Mouse (Mus musculus): ENCODE measurements around the gene Asxl1.
"Not testable (repeated sequence)": the region's sequence is repeated elsewhere in the genome, so short reads cannot be mapped to it uniquely, and the experiment has no call there.

Gene Asxl1

DNA sequence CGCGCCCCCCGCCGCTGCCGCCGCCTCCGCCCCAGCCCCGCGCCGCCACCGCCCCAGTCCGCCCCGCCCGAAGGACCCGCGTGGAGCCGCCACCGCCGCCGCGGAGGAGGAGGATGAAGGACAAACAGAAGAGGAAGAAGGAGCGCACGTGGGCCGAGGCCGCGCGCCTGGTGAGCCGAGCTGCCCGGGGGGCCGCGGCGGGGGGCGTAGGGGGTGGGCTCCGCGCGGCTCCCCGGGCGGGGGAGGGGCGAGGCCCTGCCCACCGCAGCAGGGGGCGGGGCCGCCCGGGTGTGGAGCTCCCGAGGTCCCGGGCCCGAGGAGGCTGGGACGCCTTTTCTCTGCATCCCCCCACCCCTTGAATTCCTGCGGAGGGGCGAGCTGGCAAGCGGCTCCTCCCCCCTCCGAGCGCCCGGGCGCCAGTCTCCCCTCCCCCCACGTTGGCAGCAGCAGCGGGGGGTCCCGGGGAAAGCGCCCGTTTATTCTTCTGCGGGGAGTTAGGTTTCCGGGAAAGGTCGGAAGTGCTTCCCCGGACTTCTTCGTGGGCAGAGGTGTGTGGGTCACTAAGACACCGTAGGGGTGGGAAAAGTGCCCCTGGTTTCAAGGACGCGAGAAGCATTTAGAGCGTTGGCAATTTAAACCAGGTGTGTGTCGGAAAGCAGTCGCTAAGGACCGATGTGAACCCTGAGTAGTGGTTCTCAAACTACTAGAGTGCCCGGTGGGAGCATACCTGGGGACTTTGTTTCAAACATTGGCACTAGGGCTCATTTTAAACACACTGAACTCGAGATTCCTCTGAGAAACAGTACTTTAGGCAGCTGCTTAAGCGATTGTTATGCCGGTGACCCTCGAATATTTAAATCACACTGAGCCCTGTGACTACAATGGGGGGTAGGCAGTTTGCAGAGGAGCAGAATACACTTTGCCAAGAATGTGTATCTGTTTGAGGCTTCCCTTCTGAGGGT lies 873 bp downstream of the Asxl1 start:
- DNase-seq: peak; percentile 45

DNA sequence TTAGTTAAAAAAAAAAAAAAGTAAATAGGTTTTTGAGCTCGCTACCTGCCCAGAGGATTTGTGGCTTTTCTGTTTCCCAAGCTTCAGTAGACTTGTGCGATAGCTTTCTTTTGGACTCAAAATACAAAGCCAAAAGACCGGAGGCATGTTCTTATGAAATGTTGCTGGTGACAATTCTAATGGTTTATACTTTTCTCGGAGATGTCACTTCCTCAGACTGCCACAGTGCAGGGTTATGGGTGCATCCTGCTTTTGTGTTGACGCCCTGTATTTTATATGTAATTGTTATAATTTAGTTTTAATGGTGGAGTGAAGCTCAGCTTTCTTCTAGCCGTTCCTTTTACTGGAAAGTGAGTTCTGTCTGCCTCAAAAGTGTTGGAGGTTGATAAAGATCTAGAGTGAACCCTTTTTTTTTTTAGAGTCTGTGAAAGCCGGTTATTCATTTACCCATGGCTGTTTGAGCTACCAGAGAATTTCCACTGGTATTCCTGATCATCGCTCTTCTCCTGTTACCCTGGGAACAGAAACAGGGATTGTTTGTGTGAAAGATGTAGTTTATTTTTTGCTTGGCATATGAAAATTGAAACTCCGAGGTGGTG lies 1.7 kb downstream of the Asxl1 start:
- DNase-seq: no peak

DNA sequence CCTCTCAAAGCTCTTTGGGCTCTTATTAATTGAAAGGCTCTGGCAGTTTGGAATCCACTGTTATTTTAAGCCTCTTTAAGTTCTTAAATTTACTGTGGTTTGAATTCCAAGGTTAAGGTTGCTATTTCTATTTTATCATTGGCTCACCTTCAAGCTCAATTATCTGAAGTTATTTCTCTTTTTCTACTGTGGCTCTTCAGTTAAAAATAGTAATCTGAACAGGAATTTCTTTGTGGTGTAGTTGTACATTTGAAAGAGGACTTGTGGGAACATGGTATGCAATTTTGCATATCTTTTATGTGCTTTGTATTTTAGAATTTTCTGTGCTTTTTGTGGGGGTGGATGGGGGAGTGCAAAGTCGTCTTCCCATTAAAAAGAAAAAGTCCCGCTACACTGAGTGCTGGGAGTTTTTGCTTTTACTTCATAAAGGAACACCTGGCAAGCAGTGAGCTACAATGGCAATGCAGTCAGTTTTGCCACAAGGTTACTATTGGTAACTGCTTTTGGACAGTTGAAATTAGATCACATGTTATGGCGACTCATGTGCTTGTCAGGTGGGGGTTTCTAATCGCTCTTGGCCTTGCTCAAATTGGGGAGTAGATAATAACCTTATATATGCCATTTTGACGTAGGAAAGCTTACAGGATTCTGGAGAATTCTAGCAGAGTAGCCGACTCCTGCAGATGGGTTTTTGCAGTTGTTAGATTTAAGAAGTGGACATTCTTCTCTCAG lies 2.6 kb downstream of the Asxl1 start:
- no peak for DNase-seq

DNA sequence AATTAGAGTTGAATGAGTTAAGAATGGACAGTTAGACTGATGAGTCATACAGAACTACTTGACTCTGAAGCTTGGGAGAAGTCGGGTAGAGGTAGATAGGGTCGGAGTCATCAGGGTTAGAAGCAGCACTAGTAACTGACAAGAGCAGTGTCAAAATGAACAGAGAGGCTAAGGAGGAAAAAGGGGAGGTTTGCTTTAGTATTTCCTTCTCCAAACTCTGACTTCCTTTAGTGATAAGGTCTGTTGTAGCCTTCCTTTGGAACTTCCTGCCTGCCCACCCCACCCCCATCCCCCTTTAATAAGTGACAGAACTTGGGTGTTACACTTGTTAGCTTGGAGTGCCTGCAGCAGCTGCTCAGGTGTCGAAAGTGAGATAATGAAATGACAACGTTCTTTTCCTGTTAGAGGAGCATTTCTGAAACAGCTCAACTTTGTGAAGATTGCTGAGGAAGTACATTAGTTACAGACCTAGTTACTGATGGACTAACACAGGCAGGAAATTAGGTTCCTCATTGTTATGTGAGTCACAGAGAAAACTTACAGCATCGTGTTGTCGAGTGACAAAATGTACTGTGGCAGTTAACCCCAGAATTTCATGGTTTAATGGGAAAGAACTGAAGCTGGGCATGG lies 5.0 kb downstream of the Asxl1 start:
- no peak for DNase-seq

DNA sequence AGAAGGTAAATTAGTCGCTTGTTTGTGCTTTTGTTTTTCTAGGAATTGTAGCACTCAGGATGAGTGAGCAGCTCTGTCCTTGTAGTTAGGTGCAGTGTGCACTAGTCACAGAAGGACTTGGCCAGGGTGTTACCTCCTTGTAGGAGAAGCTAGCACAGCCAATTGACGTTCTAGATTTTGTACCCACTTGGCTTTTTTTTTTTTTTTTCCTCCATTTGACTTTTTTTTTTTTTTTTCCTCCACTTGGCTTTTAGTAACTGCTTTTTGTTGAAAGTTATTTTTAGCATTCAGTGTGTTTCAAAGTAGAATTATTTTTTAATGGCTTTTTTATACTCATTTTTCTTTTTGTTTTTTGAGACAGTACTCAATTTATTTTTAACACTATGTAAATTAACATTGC lies 9.0 kb downstream of the Asxl1 start:
- no peak for DNase-seq

DNA sequence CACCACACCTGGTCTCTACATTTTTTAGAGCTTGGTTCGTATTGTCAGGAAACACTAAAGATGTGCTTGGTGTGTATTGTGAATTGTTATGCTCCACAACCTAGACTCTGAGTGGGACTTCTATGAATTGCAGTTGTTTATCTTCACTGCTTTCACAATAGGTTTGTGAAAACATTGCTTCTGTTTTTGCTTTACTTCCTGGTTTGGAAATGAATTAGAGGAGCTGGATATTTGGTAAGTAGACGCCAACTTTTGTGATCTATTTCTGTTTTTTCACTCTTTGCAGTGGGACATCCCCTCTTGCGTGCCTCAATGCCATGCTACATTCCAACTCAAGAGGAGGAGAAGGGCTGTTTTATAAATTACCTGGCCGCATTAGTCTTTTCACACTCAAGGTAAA lies 11.2 kb downstream of the Asxl1 start:
- DNase-seq: no peak

DNA sequence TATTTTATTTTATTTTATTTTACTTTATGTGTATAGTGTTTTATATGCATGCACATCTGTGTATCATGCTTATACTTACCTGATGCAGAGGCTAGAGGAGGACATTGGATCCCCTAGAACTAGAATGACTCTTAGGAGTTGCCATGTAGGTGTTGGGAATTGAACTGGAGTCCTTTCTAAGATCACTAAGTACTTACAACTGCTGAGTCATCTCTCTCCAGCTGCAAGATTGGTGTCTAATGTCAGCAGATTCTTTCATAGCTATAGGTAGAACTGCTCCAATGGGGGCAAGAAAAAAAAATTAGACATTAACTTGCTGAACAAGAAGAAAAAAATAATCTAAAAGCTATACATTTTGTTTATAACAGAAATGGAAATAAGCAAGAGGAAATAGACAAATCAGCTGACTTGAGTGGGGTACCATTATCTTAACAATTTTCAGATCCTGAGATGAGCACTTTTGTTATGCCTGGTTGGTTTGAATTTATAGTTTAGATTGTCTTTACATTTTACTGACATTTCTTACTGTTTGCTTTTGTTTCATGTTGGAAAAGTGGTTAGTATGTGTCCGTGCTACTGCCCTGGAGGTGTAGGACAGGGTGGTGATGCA lies 15.6 kb downstream of the Asxl1 start:
- DNase-seq: no peak

DNA sequence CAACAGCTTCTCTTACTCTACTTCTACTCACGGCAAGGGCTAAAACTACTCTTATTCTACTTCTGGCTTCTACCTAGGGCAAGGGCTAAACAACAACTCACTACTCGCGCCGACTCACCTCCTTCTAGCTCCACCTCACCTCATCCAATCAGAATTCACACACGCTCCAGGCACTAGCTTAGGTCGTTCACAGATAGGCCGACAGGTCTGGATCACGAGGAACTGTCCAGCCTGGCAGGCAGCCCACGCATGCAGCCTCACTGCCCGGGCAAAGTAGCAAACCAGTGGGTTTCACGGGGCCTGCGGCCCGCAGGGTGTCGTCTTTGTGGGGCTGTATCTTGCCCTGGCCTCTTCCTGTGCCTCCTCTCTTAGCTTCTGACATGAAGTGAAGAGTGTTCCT lies 18.9 kb downstream of the Asxl1 start:
- DNase-seq: not testable (repeated sequence)

DNA sequence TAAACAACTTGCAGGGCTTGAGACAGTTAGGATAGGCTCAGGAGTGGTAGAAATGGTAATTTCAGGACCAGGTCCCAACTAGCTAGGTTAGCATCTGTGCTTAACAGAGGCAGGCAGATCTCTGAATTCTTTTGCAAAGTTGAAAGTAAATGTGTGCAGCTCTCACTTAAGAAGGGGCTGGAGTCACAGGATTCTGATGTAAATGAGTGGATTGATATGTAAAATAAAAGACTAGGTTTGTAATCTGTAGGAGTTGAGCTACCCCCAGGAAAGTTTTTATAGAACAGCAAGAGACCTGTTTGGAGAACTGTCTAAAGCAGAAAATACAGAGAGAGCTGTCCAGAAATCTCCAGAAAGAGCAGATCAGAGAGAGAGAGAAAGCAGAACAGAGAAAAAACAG lies 25.2 kb downstream of the Asxl1 start:
- no peak for DNase-seq

DNA sequence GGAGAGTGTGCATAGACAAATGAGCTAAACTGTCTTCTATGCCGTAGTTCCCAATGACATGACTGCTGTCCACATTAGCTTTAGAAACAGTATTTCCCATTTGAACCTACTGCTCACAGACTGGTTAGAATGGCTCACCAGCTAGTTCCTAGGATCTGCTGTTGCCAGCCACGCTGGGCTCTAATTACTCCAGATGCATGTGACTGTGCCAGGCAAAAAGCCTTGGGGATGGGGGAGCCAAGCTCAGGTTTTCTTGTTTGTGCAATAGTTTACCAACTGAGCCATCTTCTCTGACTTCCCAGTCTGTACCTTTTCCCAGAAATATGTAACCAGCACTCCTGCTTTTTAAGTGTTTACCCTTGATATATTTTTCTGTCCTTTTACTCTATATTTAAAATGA lies 29.8 kb downstream of the Asxl1 start:
- no peak for DNase-seq

DNA sequence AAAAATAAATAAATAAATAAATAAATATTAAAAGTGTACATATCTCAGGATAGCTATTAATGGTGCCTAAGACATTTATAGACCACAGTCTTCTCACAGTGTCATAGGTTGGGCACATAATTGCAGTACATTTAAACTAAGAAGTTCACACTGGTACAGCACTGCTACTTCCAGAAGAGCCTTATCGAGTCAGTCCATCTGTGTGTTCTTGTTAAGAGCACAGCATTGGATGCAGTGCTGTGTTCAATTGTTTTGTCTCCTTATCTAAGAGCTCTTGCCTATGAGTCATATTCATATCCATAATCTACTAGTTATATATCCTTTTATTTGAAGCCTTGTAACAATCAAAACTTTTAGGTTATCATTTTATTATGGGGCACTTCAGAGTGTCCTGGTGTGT lies 34.9 kb downstream of the Asxl1 start:
- DNase-seq: no peak

DNA sequence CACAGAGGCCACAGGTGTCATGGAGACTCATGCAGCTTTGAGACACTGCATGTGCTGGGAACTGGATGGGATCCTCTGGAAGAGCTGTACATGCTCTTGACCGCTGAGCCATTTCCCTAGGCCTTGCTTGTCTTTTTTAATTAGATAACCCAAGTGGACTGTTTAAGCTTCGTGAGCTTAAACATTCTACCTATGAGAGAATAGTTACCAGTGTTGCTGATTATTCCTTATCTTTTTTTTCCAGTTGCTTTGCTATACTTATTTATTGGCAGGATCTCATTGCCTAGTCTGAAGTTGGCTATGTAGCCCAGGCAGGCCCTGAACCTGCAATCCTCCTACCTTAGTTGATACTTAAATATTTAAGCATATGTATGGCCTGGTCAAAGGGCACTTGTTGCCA lies 44.2 kb downstream of the Asxl1 start:
- DNase-seq: no peak

DNA sequence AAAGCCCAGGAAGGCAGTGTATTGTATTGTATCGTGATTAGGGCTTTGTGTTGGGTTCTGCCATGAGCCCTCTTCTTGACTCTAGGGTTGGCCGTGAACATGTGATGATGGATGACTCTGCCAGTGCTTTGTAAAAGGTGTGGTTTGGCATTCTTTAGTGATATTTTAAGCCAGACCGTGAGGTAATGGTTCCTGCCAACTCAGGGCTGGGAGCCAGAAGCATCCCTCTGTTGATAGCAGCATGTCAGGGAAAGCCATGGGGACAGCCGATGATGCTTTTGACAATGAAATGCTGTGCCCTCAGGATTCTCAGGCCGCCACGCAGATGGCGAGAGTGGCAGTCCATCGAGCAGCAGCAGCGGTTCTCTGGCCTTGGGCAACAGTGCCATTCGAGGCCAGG lies 47.4 kb downstream of the Asxl1 start:
- no peak for DNase-seq

DNA sequence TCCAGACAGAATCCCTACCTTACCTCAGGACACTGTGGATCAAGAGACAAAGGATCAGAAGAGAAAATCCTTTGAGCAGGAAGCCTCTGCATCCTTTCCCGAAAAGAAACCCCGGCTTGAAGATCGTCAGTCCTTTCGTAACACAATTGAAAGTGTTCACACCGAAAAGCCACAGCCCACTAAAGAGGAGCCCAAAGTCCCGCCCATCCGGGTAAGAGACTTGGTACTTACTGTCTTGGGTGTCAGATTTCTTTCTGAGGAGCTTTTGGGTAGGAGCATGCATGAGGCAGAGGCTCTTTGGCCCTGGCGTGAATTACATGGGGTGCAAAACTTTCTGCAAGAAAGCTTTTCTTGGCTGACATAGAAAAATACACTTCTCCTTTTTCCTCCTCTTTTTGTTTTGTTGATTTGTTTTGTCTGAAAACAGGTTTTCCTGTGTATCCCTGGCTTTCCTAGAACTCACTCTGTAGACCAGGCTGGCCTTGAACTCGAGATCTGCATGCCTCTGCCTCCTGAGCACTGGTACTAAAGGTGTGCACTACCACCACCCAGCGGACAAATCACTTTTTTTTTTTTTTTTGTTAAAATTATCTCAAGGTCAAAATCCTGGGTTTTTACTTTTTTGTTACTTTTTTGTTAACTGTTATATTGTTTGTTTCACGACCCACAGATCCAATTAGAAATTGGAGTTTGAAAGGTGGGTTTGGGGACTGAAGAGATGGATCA lies 52.3 kb downstream of the Asxl1 start:
- no peak for DNase-seq

DNA sequence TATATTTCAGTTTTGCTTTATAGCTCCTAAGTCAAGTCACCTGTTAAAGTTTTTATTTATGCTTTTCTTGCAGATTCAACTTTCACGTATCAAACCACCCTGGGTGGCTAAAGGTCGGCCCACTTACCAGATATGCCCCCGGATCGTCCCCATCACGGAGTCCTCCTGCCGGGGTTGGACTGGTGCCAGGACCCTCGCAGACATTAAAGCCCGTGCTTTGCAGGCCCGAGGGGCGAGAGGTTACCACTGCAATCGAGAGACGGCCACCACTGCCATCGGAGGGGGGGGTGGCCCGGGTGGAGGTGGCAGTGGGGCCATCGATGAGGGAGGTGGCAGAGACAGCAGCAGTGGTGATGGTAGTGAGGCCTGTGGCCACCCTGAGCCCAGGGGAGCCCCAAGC lies 53.5 kb downstream of the Asxl1 start:
- DNase-seq: no peak

DNA sequence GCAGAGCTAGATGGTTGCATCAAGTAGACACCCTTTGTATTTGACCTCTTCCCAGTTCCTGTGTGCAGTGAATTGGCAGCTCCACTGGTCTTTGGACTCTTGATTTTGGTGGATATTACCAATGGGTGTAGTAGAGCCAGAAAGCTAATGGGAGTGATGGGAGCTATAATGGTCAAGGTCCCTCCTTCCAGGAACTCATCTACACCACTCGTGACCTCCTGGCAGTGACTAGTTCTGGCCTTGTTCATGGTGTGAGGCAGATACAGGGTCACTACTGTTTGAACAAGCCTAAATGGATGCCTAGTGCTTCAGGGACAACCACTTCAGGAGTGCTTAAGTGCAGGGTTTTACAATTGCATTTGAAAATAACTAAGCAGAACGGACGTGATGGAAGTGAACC lies 58.4 kb downstream of the Asxl1 start:
- DNase-seq: no peak

DNA sequence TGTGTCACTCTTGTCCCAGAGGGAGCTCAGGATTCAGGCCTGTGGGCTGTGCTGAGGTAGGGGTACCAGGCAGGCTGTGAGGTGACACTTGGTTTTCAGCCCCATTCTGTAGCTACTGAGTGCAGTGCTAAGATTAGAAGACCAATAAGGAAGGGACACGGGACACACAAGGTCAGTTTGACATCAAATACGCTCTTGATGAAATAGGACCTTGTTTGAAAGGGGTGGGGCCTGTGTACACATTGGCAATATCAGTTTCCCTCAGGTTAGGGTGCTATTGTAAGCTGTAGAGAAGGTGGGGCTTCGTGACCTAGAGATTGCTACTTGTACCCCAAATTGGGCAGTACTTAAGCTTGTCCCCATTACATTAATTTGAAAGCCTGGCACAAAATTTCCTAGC lies 59.3 kb downstream of the Asxl1 start:
- no peak for DNase-seq

DNA sequence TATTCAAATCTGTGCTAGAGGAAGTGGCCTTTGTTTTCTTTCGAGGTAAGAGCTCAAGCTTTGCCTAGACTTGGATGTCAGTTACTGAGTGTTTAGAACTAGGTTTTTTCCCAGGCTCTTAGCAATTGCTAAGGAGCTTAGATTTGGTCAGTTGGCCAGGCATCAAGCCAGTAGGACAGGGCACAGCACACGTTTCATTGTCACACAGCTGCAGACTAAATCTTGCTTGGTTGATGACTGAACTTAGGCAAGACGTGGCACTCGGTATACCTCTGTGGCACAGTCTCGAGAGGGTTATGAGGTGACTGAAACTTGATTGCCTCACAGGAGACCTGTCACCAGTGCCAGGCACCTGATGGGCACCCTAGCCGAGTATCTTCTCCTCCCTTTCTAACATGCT lies 61.3 kb downstream of the Asxl1 start:
- DNase-seq: no peak

DNA sequence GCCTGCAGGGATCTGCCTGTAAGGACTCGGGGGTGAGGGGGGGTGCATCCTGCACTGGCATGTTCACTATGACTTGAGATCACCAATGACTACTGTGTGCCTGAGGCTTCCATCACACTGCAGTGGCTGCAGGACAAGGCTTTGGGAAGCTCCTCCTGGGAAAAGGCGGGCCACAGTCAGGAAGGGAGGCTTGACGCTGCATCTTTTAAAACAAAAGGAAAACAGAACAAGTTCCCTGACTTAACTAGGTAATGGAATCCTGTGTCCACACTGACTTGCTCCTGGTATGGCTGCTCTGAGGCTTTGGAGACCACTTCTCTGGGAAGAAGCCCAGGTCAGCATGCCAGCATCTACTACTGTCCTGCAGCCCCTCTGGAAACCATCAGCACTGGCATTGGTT lies 63.3 kb downstream of the Asxl1 start:
- no peak for DNase-seq

DNA sequence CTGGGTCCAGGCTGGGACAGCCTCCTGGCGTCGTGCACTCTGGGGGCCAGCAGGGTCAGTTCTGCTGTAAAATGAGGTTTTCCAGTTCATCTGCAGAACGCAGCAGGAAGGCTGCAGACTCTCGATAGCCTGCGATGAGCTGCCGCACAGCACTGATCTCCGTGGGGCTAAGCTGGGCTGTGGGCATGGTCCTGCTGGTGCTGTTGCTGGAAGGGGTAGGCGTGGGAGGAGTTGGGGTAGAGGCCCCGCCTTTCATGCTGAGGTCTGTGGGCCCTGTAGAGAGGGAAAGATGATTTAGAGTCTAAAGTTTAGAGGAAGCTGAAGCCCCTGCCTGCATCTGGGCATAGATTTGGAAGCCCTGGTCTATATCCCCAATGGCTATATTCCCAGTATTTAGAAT lies 65.9 kb downstream of the Asxl1 start:
- DNase-seq: no peak

DNA sequence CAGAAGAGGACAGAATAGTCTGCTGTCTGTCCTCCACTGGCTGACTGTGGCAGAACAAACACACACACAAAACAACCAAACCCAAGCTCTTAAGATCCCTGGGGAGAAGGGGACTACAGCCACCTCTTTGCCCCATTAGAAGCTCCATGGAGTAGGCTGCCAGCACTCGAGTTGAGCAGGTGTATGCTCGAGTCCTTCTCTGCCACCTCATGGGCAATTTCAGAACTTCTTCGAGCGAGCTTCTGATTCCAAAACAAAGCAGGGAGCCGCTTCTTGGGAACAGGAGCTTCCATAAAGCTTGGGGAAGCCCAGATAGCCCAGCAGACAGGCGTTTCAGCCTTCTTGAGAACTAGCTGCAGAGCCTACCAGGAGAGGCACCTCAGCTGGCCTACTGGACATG lies 66.9 kb downstream of the Asxl1 start:
- no peak for DNase-seq

DNA sequence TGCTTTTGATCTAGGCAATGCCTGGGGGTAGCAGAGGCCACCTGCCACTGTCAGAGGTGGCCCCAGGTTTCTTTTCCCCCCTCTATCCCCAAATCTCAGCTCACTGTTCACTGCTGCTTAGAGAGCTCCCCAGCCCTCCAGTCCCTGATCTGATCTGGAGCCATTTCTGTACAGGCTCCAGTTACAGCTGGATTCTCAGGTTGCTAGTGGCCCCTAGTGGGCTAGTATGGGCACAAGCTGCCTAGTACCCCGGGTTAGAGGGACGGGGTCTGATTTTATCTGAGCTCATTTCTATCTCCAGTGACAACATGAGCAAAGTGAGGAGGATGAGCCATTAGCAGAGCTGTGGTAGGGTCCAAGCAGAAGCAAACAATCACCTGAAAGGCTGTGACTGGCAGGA lies 69.0 kb downstream of the Asxl1 start:
- no peak for DNase-seq
